Mouse (Mus musculus): ENCODE measurements around the gene Dscaml1.

Dscaml1 gene

DNA sequence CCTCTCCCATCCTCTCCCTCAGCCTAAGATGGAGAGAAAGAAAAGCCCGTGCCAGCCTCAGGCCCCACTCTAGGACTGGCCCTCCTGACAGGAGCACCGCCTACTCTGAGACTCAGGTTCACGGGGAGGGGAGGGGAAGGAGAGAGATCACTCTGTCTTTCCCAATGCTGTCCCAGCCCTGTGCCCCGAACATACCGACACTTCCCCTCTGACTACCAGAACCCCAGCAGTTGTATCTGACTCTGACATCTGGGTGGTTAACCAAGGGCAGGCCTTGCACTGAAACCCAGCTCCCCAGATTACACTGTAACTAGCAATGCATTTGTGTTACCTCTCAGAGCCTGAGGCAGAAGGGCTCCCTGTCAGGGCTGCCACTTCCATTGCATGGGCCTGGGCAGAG lies 362.0 kb downstream of the Dscaml1 start:
- DNase-seq: no peak

DNA sequence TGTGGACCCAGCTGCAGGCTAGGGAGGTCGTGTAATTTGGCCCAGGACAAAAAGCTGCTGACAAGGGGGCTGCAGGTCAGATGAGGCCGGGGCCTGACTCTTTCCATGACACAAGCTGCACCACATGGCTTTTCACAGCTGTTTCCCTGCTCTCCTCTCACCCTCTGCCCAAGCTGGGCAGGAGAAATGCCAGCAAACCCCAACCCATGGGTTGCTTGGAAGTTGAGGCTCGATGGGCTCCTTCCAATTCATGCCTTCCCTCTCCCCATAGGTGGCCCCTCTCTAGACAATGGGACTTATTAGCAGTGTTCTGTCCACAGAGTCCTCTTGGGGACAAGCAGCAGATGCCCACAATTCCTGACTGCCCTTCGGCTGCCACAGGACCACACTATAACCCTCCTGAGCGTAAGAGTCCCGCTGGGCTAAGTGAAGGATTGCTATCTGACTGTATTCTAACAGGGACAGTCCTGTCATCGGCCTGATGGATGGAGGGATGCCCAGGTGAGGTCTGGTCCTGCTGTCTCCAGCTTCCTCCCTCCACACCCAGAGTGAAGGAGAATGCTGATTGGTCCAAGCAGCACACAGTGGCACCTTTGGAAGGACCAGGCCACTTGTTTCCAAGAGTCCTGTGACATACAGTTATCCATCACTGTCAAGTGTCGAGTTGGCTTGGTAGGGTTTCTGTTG lies 365.2 kb downstream of the Dscaml1 start:
- no peak for DNase-seq

DNA sequence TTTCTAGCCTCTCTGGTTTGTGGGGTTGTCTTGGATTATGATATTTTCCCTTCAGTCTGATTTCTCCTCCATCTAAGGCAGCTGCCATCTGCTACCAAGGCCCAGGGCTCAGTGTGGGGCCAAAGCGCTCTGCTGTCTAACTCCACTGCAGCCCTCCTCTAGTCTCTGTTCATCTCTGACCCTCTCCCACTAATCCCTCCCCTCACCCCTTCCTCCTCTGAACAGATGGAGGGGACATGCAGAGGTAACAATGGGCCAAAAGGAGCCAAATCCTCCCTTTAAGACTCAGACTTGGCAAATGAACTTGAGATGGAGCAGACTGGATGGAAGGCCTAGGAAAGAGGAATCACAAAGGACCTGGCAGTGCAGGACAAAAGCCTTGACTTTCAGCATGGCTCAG lies 365.8 kb downstream of the Dscaml1 start:
- DNase-seq: no peak

GRCm38 (mm10) chr9:45793697-45794096 lies 367.3 kb downstream of the Dscaml1 start:
- DNase-seq: no peak

GRCm38 (mm10) chr9:45795722-45796121 lies 369.3 kb downstream of the Dscaml1 start:
- peak; percentile 95 for DNase-seq

DNA sequence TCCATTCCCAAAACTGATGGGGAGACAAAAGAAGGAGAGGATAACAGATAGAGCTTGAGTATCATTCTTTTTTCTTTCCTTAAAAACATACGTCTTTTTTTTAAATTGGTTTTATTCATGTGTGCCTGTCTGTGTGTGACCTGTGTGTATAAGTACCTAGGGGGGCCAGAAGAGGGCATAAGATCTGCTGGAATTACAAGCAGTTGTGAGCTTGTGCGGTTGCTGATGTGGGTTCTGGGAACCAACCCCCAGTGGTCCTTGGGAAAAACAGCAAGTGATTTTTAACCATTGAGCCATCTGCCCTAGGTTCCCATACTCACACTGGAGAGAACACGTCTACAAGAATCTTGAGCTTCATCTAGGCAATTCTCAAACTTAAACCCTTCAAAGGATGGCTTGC lies 370.8 kb downstream of the Dscaml1 start:
- no peak for DNase-seq

DNA sequence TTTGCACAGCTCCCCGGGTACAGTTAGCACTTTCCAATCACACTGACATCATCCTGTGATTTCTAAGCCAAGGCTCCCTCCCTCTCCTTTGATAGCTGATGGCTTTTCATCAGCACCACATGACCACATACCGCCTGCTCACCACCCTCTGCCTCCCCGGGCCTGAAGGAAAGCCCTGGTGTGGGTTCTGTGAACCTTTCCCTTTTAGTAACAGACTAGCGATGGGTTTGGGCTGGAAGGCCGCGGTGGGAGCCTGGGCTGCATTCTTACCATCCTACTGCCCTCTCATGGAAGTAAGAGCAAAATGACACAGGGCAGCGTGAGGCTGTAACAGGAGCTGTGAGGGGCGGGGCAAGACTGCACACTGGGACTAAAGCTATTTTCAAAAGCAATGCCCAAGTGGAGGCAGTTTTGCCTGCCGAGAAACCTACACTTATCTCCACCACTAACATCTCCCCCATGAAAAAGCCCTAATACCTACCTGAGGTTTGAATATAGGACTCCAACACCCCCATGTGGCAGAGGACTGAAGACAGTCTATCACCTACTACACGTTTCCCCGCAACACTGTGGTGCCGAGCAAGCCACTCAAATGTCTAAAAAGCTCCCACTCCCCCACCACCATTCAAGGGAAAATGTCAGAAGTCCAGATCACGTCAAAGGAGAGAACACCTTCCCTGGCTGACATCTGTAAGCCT lies 372.2 kb downstream of the Dscaml1 start:
- DNase-seq: no peak

DNA sequence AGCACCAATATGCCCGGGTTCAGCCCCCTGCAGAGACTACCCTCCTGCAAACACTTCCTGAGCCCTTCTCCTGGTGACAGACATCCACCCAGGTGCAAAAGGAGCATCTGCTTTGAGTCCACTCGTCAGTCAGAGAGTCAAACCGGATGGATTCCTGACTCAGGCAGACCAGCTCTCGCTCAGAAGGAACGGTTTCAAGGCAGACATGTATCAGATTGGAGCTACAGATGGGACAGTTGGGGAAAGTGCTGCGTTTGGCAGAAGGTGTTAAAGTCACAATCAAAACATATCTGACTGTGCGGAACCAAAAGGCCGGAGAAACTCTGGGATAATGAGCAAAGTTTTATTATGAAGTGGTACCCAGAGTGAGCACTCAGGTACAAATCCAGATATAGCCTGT lies 373.0 kb downstream of the Dscaml1 start:
- DNase-seq: no peak
